Mouse (Mus musculus) urinary bladder, adult 2 months (tissue): Measurements from ENCODE around the gene Olfr105-ps. TPM values are rescaled to one million over a fixed set of nuclear protein-coding genes. Genes with fewer than 3 reads are reported as not detected.

Source experiments
- DNase-seq: peaks from one replicate; pipeline ENCODE4 v3.0.0; 2022; ENCODE audit warnings: low spot score
- polyA plus RNA-seq: library from polyadenylated mRNA; depleted of rRNA; stranded (reverse); fragments of >200 nt; gene quantifications from 2 replicates; pipeline ENCODE4 v1.2.3, GENCODE M21; 2012; rRNA removed

Olfr105-ps gene
- not detected in 2 replicates for polyA plus RNA-seq

DNA sequence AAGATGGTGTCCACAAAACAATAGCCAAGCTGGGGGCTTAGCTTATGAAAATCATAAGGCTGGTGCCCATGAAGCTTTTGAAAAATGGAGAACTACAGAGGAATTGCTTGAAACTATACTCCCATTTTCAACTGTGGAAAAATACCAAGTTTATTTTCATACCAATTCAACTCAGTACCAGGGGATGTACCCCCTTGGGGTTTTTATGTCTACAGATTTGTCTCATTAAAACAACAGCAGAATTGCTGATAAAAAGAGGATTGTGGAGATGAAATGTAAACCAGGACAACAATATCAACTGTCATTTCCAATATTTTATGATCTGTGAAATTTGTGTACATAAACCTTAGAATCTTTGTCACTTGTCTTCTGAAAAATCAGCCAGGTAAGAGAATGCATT lies at the start of gene Olfr105-ps:
Gene Olfr105-ps, plus strand, starts transcription at position 301 of the 400 bp plus-strand sequence.
- no peak for DNase-seq

DNA sequence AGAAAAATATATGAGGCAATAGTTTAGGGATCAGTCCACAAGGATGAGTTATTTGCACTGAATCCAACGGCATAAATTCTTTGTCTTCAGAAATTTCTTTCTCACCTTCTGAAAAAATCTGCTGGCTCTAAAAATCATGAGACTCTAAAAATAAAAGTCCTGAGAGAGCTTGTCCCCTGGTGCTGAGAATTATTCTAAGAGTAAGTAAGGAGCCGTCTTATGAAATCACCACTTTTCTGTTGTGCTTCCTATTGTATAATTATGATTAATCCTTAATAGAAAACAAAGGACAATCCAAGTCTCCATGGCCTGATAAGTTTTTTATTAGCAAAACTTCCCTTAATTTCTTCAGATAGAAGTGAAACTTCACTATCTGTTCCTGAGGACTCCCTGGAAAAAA lies 39.2 kb upstream of the Olfr105-ps start, which contains the start of gene Olfr103:
Gene Olfr103, minus strand, starts transcription at position 101 of the 400 bp plus-strand sequence.
- DNase-seq: no peak

DNA sequence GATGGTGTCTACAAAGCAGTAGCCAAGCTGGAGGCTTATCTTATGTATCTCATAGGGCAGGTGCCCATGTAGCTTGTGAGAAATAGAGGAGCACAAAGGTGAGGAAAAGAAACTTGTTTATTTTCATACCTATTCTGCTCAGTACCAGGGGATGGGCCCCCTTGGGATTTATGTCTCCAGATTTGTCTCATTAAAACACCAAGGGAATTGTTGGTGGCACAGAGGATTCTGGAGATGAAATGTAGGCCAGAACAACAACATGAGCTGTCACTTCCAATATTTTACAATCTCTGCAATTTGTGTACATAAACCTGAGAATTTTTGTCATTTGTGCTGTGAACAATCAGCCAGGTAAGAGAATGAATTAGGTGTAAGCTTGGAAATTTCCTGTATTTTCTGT lies 19.6 kb upstream of the Olfr105-ps start, which contains the start of gene Olfr104-ps:
Gene Olfr104-ps, plus strand, starts transcription at position 301 of the 400 bp plus-strand sequence.
- no peak for DNase-seq

DNA sequence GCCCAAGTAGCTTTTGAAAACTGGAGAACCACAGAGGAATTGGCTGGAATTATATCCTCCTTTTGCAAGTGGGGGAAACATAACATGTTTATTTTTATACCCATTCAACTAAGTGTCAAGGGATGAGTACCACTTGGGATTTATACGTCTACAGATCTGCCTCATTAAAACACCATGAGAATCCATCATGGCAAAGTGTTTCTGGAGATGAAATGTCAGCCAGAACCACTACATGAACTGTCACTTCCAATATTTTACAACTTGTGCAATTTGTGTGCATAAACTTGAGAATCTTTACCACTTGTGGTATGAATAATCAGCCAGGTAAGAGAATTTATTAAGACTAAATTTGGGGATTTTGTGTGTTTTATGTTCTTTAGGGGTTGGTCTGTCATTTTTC lies 11.3 kb downstream of the Olfr105-ps start, which contains the start of gene Olfr106-ps:
Gene Olfr106-ps, plus strand, starts transcription at position 301 of the 400 bp plus-strand sequence.
- DNase-seq: no peak

DNA sequence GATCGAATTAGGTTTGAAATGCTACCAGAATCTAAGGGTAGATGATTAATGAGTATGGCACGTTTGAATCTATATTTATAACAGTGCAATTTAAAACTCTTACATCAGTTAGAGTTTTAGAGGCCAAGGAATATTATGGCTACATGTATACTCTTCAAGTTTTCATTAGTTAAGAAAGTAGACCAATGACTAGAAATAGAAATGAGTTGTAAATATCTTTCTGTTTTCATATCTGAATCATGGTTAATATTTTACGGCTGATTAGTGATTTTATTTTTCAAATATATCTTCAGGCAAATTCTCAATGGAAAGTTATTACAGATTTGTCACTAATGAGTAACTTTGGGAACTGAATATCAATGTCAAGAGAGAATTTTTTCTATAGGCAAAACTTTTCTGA lies 20.1 kb downstream of the Olfr105-ps start, which contains the start of gene Olfr107:
Gene Olfr107, plus strand, starts transcription at position 301 of the 400 bp plus-strand sequence.
- no peak for DNase-seq

DNA sequence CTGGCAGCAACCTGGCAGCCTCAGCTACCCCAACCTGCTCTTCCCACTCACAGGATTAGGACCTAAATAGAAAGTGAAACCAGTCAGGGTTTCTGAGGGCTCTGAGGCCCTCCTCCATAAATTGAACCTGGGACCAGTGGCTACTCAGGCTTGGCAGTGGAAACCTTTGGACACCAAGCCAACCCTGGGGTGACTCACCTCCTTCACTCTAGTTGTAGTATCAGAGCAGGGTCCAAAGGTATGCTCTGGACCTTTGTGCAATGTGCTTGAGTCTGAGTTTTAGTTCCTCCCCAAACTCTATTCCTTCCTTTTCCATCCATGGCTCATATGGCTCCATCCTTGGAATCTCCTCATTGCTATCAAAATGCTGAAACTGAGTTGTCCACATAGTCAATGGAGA lies 34.5 kb downstream of the Olfr105-ps start:
- DNase-seq: no peak

Other genes with a start within 250 kb of the Olfr105-ps start
- not detected in 2 replicates for gene Olfr93, start 217.5 kb upstream of the Olfr105-ps start, polyA plus RNA-seq
- gene Ubd, start 185.1 kb upstream of the Olfr105-ps start, polyA plus RNA-seq: 0.52 and 1.0 TPM in 2 replicates
- not detected in 2 replicates for gene Olfr94, start 178.0 kb upstream of the Olfr105-ps start, polyA plus RNA-seq
- gene Olfr95, start 165.9 kb upstream of the Olfr105-ps start, polyA plus RNA-seq: not detected in 2 replicates
- gene Olfr96, start 158.9 kb upstream of the Olfr105-ps start, polyA plus RNA-seq: not detected in 2 replicates
- not detected in 2 replicates for gene Olfr97, start 141.7 kb upstream of the Olfr105-ps start, polyA plus RNA-seq
- not detected in 2 replicates for gene Olfr98, start 115.3 kb upstream of the Olfr105-ps start, polyA plus RNA-seq
- gene H2-M3, start 108.8 kb upstream of the Olfr105-ps start, polyA plus RNA-seq: 12.3 and 13.0 TPM in 2 replicates
- not detected in 2 replicates for gene Olfr99, start 95.6 kb upstream of the Olfr105-ps start, polyA plus RNA-seq
- not detected in 2 replicates for gene Olfr101, start 74.7 kb upstream of the Olfr105-ps start, polyA plus RNA-seq
- gene Olfr102, start 62.0 kb upstream of the Olfr105-ps start, polyA plus RNA-seq: not detected in 2 replicates
- not detected in 2 replicates for gene Olfr103, start 39.3 kb upstream of the Olfr105-ps start, polyA plus RNA-seq
- not detected in 2 replicates for gene Olfr104-ps, start 19.5 kb upstream of the Olfr105-ps start, polyA plus RNA-seq
- gene Olfr106-ps, start 11.4 kb downstream of the Olfr105-ps start, polyA plus RNA-seq: not detected in 2 replicates
- gene Olfr107, start 20.2 kb downstream of the Olfr105-ps start, polyA plus RNA-seq: not detected in 2 replicates
- gene Olfr108, start 66.4 kb downstream of the Olfr105-ps start, polyA plus RNA-seq: not detected in 2 replicates
- not detected in 2 replicates for gene Olfr109, start 79.9 kb downstream of the Olfr105-ps start, polyA plus RNA-seq
- gene H2-M2, start 104.5 kb downstream of the Olfr105-ps start, polyA plus RNA-seq: 0.35 and 0.47 TPM in 2 replicates
- not detected in 2 replicates for gene Olfr110, start 113.4 kb downstream of the Olfr105-ps start, polyA plus RNA-seq
- gene Olfr111, start 129.0 kb downstream of the Olfr105-ps start, polyA plus RNA-seq: 0.03 and 0.04 TPM in 2 replicates
- gene Olfr112, start 190.4 kb downstream of the Olfr105-ps start, polyA plus RNA-seq: not detected in 2 replicates
- not detected in 2 replicates for gene Olfr113, start 198.6 kb downstream of the Olfr105-ps start, polyA plus RNA-seq
- gene Olfr114, start 213.7 kb downstream of the Olfr105-ps start, polyA plus RNA-seq: not detected in 2 replicates
- gene Olfr115, start 248.1 kb downstream of the Olfr105-ps start, polyA plus RNA-seq: not detected in 2 replicates
- gene Olfr116, start 248.2 kb downstream of the Olfr105-ps start, polyA plus RNA-seq: not detected in 2 replicates